ENCODE assay signal across 9 mouse cellular contexts in the genomic region with DNA sequence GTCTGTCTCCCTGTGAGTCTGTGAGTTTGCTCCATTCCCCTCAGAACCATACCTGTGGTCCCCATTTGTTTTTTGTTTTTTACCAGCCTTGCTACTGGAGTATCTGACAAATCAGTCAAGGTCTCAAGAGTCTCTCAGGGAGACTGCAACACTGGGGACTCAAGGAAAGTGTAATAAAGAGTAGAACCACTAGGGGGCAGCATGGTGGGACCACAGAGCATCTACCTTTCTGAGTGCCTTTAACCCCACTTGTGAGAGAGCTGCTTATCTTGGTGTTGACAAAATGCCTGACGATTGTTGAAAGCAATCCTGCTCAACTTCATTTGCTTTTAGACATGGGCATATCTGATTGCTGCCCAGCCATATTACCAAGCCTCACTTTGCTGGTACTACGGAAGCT. TPM values are rescaled to one million over a fixed set of nuclear protein-coding genes. Genes with fewer than 3 reads are reported as not detected.
DNase-seq lines count a peak whose midpoint lies in the region; ATAC-seq lines count a peak whose summit lies in the region.
"Had no signal": no experiment of that assay in that cellular context is flagged by ENCODE, and none has a peak within 500 bp of the region (broad histone marks: within the 10 kb centered on the region; RNA-seq: fewer than 3 reads in every experiment).

No protein-coding gene starts in this region.

- no peaks in the 10 kb centered on the region for H3K27me3 ChIP-seq in forebrain, embryonic 10.5 days (ENCODE audit: poor library complexity, severe bottlenecking)
- no peaks in the 10 kb centered on the region for H3K27me3 ChIP-seq in forebrain, embryonic 12.5 days
- H3K27me3 ChIP-seq in midbrain, embryonic 14.5 days (ENCODE audit: control insufficient read depth, insufficient read depth, low read length), result no peaks in the 10 kb centered on the region
- no peaks in the 10 kb centered on the region for H3K27me3 ChIP-seq in midbrain, embryonic 15.5 days (replicated peaks)
- H3K27me3 ChIP-seq: megakaryocyte, embryonic 14.5 days had no signal

- H3K4me3 ChIP-seq in forebrain, embryonic 10.5 days, result no peak overlapping the region
- no peak overlapping the region for H3K4me3 ChIP-seq in forebrain, embryonic 12.5 days (replicated peaks)
- H3K4me3 ChIP-seq in midbrain, embryonic 14.5 days (replicated peaks; ENCODE audit: low read depth, low read length), result no peak overlapping the region
- no peak overlapping the region for H3K4me3 ChIP-seq in midbrain, embryonic 15.5 days
- H3K4me3 ChIP-seq: megakaryocyte, embryonic 14.5 days had no signal

- peaks cover 30% of the 10 kb centered on the region for H3K4me1 ChIP-seq in forebrain, embryonic 10.5 days
- peaks cover 10% of the 10 kb centered on the region for H3K4me1 ChIP-seq in forebrain, embryonic 12.5 days
- H3K4me1 ChIP-seq in midbrain, embryonic 14.5 days (ENCODE audit: control insufficient read depth, insufficient read depth, low read length), result peaks cover 4% of the 10 kb centered on the region; the same call in 1 of the 2 replicates
- 0 out of 2 replicates have a peak, but pooled peaks cover 4% of the 10 kb centered on the region for H3K4me1 ChIP-seq in midbrain, embryonic 15.5 days

- H3K36me3 ChIP-seq in forebrain, embryonic 10.5 days (replicated peaks), result no peaks in the 10 kb centered on the region
- no peaks in the 10 kb centered on the region for H3K36me3 ChIP-seq in forebrain, embryonic 12.5 days (replicated peaks)
- no peaks in the 10 kb centered on the region for H3K36me3 ChIP-seq in midbrain, embryonic 14.5 days (ENCODE audit: control insufficient read depth, insufficient read depth, low read length)
- H3K36me3 ChIP-seq in midbrain, embryonic 15.5 days (replicated peaks), result no peaks in the 10 kb centered on the region

- no peak overlapping the region for H3K27ac ChIP-seq in forebrain, embryonic 10.5 days
- no peak overlapping the region for H3K27ac ChIP-seq in forebrain, embryonic 12.5 days
- H3K27ac ChIP-seq in midbrain, embryonic 14.5 days (replicated peaks; ENCODE audit: low read depth, low read length), result no peak overlapping the region
- H3K27ac ChIP-seq in midbrain, embryonic 15.5 days, result no peak overlapping the region

- no peak for ATAC-seq in forebrain, embryonic 12.5 days (ENCODE audit: low FRiP score)
- ATAC-seq in midbrain, embryonic 14.5 days (ENCODE audit: low FRiP score, low TSS enrichment), result no peak
- ATAC-seq in midbrain, embryonic 15.5 days (replicated peaks), result no peak
- ATAC-seq in inflammation-experienced regulatory T-cells, adult 6 months, result peak; percentile 38

- H3K9ac ChIP-seq in forebrain, embryonic 12.5 days, result no peak overlapping the region
- H3K9ac ChIP-seq in midbrain, embryonic 14.5 days (replicated peaks; ENCODE audit: low read length), result no peak overlapping the region
- H3K9ac ChIP-seq in midbrain, embryonic 15.5 days, result no peak overlapping the region

- H3K9me3 ChIP-seq in forebrain, embryonic 10.5 days, result no peaks in the 10 kb centered on the region
- no peaks in the 10 kb centered on the region for H3K9me3 ChIP-seq in forebrain, embryonic 12.5 days
- no peaks in the 10 kb centered on the region for H3K9me3 ChIP-seq in midbrain, embryonic 14.5 days (ENCODE audit: control insufficient read depth, low read length)
- no peaks in the 10 kb centered on the region for H3K9me3 ChIP-seq in midbrain, embryonic 15.5 days
- H3K9me3 ChIP-seq: megakaryocyte, embryonic 14.5 days had no signal

- WGBS in forebrain, embryonic 10.5 days, result 72% methylated on average over 2 of the region's 2 CpGs
- whole genome bisulfite sequencing in forebrain, embryonic 12.5 days, result 60% methylated on average over 2 of the region's 2 CpGs
- 67% methylated on average over 2 of the region's 2 CpGs for WGBS in midbrain, embryonic 14.5 days
- 71% methylated on average over 2 of the region's 2 CpGs for WGBS in midbrain, embryonic 15.5 days

- H3K4me2 ChIP-seq in forebrain, embryonic 12.5 days, result no peak overlapping the region
- no peak overlapping the region for H3K4me2 ChIP-seq in midbrain, embryonic 14.5 days (ENCODE audit: low read length)
- H3K4me2 ChIP-seq in midbrain, embryonic 15.5 days, result no peak overlapping the region

- peak; percentile 35 for DNase-seq in forebrain, embryonic 10.5 days (ENCODE audit: extremely low spot score, low spot score)
- DNase-seq in midbrain, embryonic 14.5 days, result peak; percentile 57
- peak; percentile 31 for DNase-seq in cerebellum, adult 8-10 months
- DNase-seq in lung, postnatal 36 days, result peak; percentile 66
- peak; percentile 12 to 17 for DNase-seq in thymus, postnatal 36 days

RNA-seq across cellular contexts. Expression of a gene that starts 12.3 kb away (rescaled TPM):
- not detected in 2 replicates for polyA plus RNA-seq in forebrain, embryonic 10.5 days (2016; fragmentation: Nextera tagmentation; extraction: Ambion mirVana)
- not detected in 2 replicates for polyA plus RNA-seq in forebrain, embryonic 12.5 days (2016; fragmentation: Nextera tagmentation; extraction: Ambion mirVana)
- polyA plus RNA-seq in midbrain, embryonic 14.5 days (2014; fragmentation: Nextera tagmentation; extraction: Ambion mirVana), result not detected in 2 replicates
- 0.11 TPM in 1 of 2 replicates, not detected in the other for polyA plus RNA-seq in midbrain, embryonic 15.5 days (2015; fragmentation: Nextera tagmentation; extraction: Ambion mirVana)
- not detected for polyA plus RNA-seq in inflammation-experienced regulatory T-cells, adult 6 months (2017; shearing (Covaris generic))

RNA-seq across cellular contexts. Expression of a gene that starts 54.3 kb away (rescaled TPM):
- polyA plus RNA-seq in forebrain, embryonic 10.5 days (2016; fragmentation: Nextera tagmentation; extraction: Ambion mirVana), result 36.9 and 38.3 TPM in 2 replicates
- polyA plus RNA-seq in forebrain, embryonic 12.5 days (2016; fragmentation: Nextera tagmentation; extraction: Ambion mirVana), result 48.1 and 49.6 TPM in 2 replicates
- 34.5 and 40.1 TPM in 2 replicates for polyA plus RNA-seq in midbrain, embryonic 14.5 days (2014; fragmentation: Nextera tagmentation; extraction: Ambion mirVana)
- polyA plus RNA-seq in midbrain, embryonic 15.5 days (2015; fragmentation: Nextera tagmentation; extraction: Ambion mirVana), result 49.2 and 51.2 TPM in 2 replicates
- 10 to 100 TPM; 15.5 to 26.0 (median 17.1) TPM for polyA plus RNA-seq in inflammation-experienced regulatory T-cells, adult 6 months (2017; shearing (Covaris generic))

Comparison
In these comparisons a context has a peak if more than half of its experiments do, and no peak if none do; other contexts are left out.
1. DNase-seq: peak in every context shown above with its lines; median percentile 66 in lung, postnatal 36 days; 57 in midbrain, embryonic 14.5 days; 35 in forebrain, embryonic 10.5 days; 31 in cerebellum, adult 8-10 months; 14 in thymus, postnatal 36 days.